Mouse (Mus musculus) CD4-positive naive resting alpha-beta T cell, adult 76 days (primary cell): ENCODE data around the gene Gm4871. TPM values are rescaled to one million over a fixed set of nuclear protein-coding genes. Genes with fewer than 3 reads are reported as not detected.

Experiments used
- total RNA-seq: library from RNA; stranded (reverse); gene quantifications from one replicate; pipeline ENCODE4 v1.2.4, GENCODE M21; 2023

Gene Gm4871
- not detected for total RNA-seq

GRCm38 (mm10) chr5:145032391-145032790 is at the start of gene Gm4871:
Gm4871 (minus strand) TSS chr5:145032754.

GRCm38 (mm10) chr5:145042690-145043089 is 10.1 kb upstream of the Gm4871 start, which contains the start of gene 1700018F24Rik:
1700018F24Rik (plus strand) TSS chr5:145042990.

Other genes with a start within 250 kb of the Gm4871 start
- gene Smurf1, start 66.9 kb downstream of the Gm4871 start, total RNA-seq = 60.8 TPM
- not detected for gene 1700018F24Rik, start 10.2 kb upstream of the Gm4871 start, total RNA-seq
- gene Arpc1a, start 51.1 kb upstream of the Gm4871 start, total RNA-seq = 102 TPM
- gene Kpna7, start 51.3 kb upstream of the Gm4871 start, total RNA-seq = not detected
- 326 TPM for gene Arpc1b, start 81.5 kb upstream of the Gm4871 start, total RNA-seq
- gene Pdap1, start 107.5 kb upstream of the Gm4871 start, total RNA-seq = 40.9 TPM
- 215 TPM for gene Bud31, start 107.6 kb upstream of the Gm4871 start, total RNA-seq
- gene Ptcd1, start 134.4 kb upstream of the Gm4871 start, total RNA-seq = 19.4 TPM
- 45.6 TPM for gene Cpsf4, start 134.5 kb upstream of the Gm4871 start, total RNA-seq
- gene Atp5j2, start 159.3 kb upstream of the Gm4871 start, total RNA-seq = 141 TPM
- 50.7 TPM for gene Zkscan14, start 169.1 kb upstream of the Gm4871 start, total RNA-seq
- gene Zkscan5, start 171.8 kb upstream of the Gm4871 start, total RNA-seq = 11.2 TPM
- gene Zfp655, start 199.0 kb upstream of the Gm4871 start, total RNA-seq = 81.9 TPM
- gene Zscan25, start 247.7 kb upstream of the Gm4871 start, total RNA-seq = 41.5 TPM